Mouse (Mus musculus): ENCODE measurements around the gene Ckap4. TPM values are rescaled to one million over a fixed set of nuclear protein-coding genes. Genes with fewer than 3 reads are reported as not detected.

Ckap4 gene
- polyA plus RNA-seq, 1 experiment from 2014 or later, result 36.0 TPM

DNA sequence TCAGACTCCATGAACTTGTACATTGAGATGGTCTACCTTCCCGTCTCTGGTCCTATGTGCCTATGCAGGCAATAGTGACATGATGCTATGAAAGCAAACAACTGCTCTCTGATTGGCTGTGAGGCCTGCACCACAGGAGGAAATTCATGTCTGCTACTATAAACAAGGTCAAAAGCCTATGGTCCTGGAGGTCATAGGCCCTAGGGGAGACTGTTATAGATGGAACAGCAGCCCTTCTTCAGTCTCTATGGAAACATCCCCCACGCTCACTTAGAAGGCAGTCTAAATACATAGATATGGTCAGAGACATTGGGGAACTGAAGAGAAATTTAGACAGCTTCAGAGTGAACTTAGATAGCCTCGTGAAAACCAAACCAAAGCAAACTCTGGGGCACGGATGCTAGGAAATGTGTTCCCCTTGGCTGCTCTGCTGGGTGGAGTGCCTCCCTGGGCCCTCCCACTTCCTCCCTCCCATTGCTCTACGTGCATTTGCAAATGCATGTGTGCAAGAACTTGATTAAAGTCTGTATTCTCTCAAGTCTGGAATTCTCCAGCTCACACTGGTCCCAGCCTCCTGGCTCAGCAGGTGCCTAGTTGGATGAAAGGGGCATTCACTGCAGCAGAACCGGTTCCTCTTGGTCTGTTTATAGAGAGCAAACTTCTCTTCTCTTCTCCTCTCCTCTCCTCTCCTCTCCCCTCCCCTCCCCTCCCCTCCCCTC lies 20.6 kb upstream of the Ckap4 start:
- peak; percentile 87 for ATAC-seq (ENCODE audit: insufficient read depth, low FRiP score)

DNA sequence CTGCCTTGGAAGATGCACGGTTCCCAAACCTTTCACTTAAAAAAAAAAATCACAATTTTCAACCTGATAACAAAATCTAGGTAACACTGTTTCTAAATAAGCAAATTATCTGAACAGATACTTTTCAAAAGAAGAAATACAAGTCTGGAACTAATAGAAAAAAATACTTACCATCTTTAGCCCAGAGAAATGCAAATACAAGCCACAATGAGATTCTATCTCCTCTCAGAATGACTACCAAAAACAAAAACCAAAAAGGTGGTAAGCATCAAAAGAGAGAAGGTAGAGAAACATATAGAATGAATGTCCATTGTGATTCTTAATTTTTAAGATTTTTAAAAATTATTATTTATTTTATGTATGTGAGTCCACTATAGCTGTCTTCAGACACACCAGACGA lies 18.6 kb upstream of the Ckap4 start:
- Histone ChIP-seq H3K4me3 (replicated peaks; ENCODE audit: low read length) (no peak overlapping the region), H3K27ac (ENCODE audit: low read length) (no peak overlapping the region), H3K4me2 (ENCODE audit: low read depth, low read length) (no peak overlapping the region), H3K36me3 (ENCODE audit: control insufficient read depth, insufficient read depth, low read length) (no peaks in the 10 kb centered on the region), H3K9ac (ENCODE audit: low read length) (no peak overlapping the region), H3K9me3 (replicated peaks; ENCODE audit: control insufficient read depth, low read length) (no peaks in the 10 kb centered on the region), H3K4me1 (ENCODE audit: control insufficient read depth, insufficient read depth, low read length) (no peaks in the 10 kb centered on the region; the same call in 1 of the 2 replicates), H3K27me3 (ENCODE audit: control insufficient read depth, insufficient read depth, low read length) (no peaks in the 10 kb centered on the region)
- no peak for ATAC-seq (ENCODE audit: insufficient read depth, low FRiP score)
- 96% methylated on average over 2 of the region's 2 CpGs for WGBS

More for the DNA sequence above, 20.6 kb upstream of the Ckap4 start:
- WGBS, result 39% methylated on average over 6 of the region's 6 CpGs
- Histone ChIP-seq H3K27me3 (ENCODE audit: control insufficient read depth, insufficient read depth, low read length) (no peaks in the 10 kb centered on the region), H3K27ac (ENCODE audit: low read length) (peak overlapping the region; percentile 57; the same call in 1 of the 2 replicates), H3K4me3 (replicated peaks; ENCODE audit: low read length) (no peak overlapping the region), H3K36me3 (ENCODE audit: control insufficient read depth, insufficient read depth, low read length) (no peaks in the 10 kb centered on the region), H3K4me2 (ENCODE audit: low read depth, low read length) (no peak overlapping the region), H3K9me3 (replicated peaks; ENCODE audit: control insufficient read depth, low read length) (no peaks in the 10 kb centered on the region), H3K9ac (ENCODE audit: low read length) (no peak overlapping the region), H3K4me1 (ENCODE audit: control insufficient read depth, insufficient read depth, low read length) (no peaks in the 10 kb centered on the region; the same call in 1 of the 2 replicates)

DNA sequence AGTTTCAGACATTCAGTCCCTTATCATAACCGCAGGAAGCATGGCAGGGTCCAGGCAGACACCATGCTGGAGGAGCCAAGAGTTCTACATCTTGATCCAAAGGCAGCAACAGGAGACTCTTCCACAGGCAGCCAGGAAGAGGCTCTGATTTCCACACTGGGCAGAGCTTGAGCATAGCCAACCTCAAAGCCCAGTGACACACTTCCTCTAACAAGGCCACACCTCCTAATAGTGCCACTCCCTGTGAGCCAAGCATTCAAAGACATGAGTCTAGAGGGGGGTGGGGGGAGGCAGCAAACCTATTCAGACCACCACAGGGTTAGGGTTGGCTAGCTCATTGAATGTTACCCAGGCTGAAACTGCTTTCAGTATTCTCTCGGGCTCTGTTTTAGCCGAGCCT lies 18.0 kb upstream of the Ckap4 start:
- H3K27me3 ChIP-seq (ENCODE audit: control insufficient read depth, insufficient read depth, low read length), result no peaks in the 10 kb centered on the region
- 92% methylated on average over 3 of the region's 3 CpGs for WGBS

DNA sequence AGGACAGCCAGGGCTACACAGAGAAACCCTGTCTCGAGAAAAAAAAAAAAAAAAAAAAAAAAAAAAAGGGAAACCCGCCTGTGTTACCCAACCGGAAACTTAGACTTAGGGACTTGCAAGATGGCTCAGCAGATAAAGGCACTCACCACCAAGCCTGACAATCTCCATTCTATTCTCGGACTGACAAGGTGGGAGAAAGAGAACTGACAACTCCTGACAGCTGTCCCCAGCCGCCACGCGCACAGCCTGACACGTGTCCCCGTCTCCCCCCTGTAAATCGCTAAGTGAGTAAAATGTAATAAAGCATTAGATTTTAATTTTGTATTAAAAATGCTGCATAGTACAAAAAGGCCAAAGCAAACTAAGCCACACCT lies 16.0 kb upstream of the Ckap4 start:
- no peak overlapping the region for H3K9ac ChIP-seq (ENCODE audit: low read length)
- ATAC-seq (ENCODE audit: insufficient read depth, low FRiP score), result no peak
- H3K36me3 ChIP-seq (ENCODE audit: control insufficient read depth, insufficient read depth, low read length), result no peaks in the 10 kb centered on the region
- WGBS, result 77% methylated on average over 10 of the region's 10 CpGs
- no peaks in the 10 kb centered on the region for H3K27me3 ChIP-seq (ENCODE audit: control insufficient read depth, insufficient read depth, low read length)
- H3K4me2 ChIP-seq (ENCODE audit: low read depth, low read length), result no peak overlapping the region
- no peaks in the 10 kb centered on the region for H3K9me3 ChIP-seq (replicated peaks; ENCODE audit: control insufficient read depth, low read length)
- H3K4me3 ChIP-seq (replicated peaks; ENCODE audit: low read length), result no peak overlapping the region
- peaks cover under 1% of the 10 kb centered on the region; the same call in 1 of the 2 replicates for H3K4me1 ChIP-seq (ENCODE audit: control insufficient read depth, insufficient read depth, low read length)
- H3K27ac ChIP-seq (ENCODE audit: low read length), result no peak overlapping the region

More for the DNA sequence above, 18.0 kb upstream of the Ckap4 start:
- no peaks in the 10 kb centered on the region; the same call in 1 of the 2 replicates for H3K4me1 ChIP-seq (ENCODE audit: control insufficient read depth, insufficient read depth, low read length)
- H3K4me2 ChIP-seq (ENCODE audit: low read depth, low read length), result no peak overlapping the region
- no peak for ATAC-seq (ENCODE audit: insufficient read depth, low FRiP score)
- H3K9ac ChIP-seq (ENCODE audit: low read length), result no peak overlapping the region
- H3K9me3 ChIP-seq (replicated peaks; ENCODE audit: control insufficient read depth, low read length), result no peaks in the 10 kb centered on the region
- H3K36me3 ChIP-seq (ENCODE audit: control insufficient read depth, insufficient read depth, low read length), result no peaks in the 10 kb centered on the region
- H3K4me3 ChIP-seq (replicated peaks; ENCODE audit: low read length), result no peak overlapping the region
- no peak overlapping the region for H3K27ac ChIP-seq (ENCODE audit: low read length)

DNA sequence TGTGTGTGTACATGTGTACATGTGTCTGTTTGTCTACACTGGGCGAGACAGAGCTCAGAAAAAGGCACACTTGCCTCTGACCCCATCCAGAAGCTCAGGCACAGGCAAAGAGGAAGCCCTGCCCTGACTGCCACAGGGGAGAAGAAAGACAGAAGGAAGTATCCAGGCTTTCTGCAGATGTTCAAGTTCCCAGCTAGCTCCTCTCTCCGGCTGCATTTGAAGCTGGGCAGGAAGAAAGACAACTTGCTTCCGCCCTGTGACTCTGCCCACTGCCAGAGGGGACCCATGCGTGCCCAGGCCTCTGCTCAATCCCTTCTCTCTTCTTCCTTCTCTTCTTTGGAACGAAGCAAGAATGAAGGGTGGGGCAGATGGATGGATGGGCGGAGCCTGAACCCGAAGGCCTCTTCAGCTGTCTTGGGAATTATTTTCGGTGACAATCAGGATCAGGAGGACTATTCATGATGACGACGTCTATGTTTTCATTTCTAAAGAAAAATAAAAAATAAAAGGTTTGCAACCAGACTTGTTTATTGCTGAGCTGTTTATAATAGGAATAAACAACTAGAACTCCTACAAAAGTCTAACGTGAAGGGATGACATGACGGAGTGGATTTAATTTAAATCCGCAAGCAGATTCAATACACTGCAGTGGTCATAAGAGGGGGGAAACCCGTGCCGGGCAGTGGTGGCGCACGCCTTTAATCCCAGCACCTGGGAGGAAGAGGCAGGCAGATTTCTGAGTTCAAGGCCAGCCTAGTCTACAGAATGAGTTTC lies 15.5 kb upstream of the Ckap4 start:
- Histone ChIP-seq H3K36me3 (ENCODE audit: control insufficient read depth, insufficient read depth, low read length) (no peaks in the 10 kb centered on the region), H3K27ac (ENCODE audit: low read length) (peak overlapping the region; percentile 74), H3K9me3 (replicated peaks; ENCODE audit: control insufficient read depth, low read length) (no peaks in the 10 kb centered on the region), H3K4me2 (ENCODE audit: low read depth, low read length) (no peak overlapping the region), H3K27me3 (ENCODE audit: control insufficient read depth, insufficient read depth, low read length) (no peaks in the 10 kb centered on the region), H3K4me1 (ENCODE audit: control insufficient read depth, insufficient read depth, low read length) (peaks cover 7% of the 10 kb centered on the region; the same call in 1 of the 2 replicates), H3K9ac (ENCODE audit: low read length) (no peak overlapping the region), H3K4me3 (replicated peaks; ENCODE audit: low read length) (no peak overlapping the region)
- WGBS, result 67% methylated on average over 17 of the region's 17 CpGs
- ATAC-seq (ENCODE audit: insufficient read depth, low FRiP score), result no peak

DNA sequence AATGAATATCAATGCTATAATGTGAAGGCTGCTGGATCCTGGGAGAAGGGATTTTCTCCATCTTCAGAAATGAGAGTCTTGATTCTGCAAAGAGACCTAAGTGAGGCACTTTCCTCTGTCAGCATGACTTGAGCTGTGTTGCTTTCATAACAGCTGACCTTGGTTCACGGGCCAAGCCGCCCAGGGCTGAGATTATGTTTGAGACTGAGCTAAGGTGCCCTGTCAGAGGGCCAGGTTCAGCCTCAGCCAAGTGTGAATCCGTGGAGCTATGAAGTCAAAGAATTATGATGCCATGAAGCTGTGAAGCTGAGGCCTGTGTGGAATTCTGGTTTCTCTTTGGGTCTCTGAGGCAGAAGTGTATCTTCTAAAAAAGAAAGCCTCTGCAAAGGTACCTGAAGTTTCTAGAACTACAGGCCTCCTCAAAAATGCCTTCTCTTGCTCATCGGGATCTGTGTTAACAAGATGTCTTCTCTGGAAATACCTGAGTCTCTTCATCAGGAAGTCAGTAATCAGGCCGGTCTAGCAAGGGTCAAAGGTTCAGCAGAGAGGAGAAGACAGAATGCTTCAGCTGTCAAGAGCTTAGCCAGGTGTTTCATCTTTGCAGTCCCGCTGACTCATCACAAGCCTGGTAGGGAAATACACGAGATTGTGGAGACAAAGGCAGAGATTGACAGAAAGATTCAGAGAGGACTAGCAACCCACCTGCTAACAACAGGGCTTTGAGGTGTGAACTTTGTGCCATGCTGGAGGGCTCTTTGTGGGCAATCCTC lies 11.2 kb upstream of the Ckap4 start:
- Histone ChIP-seq H3K27ac (ENCODE audit: low read length) (peak overlapping the region; percentile 77), H3K9me3 (replicated peaks; ENCODE audit: control insufficient read depth, low read length) (no peaks in the 10 kb centered on the region), H3K27me3 (ENCODE audit: control insufficient read depth, insufficient read depth, low read length) (no peaks in the 10 kb centered on the region), H3K4me2 (ENCODE audit: low read depth, low read length) (no peak overlapping the region), H3K9ac (ENCODE audit: low read length) (no peak overlapping the region), H3K4me1 (ENCODE audit: control insufficient read depth, insufficient read depth, low read length) (0 out of 2 replicates have a peak, but pooled peaks cover 12% of the 10 kb centered on the region), H3K36me3 (ENCODE audit: control insufficient read depth, insufficient read depth, low read length) (no peaks in the 10 kb centered on the region), H3K4me3 (replicated peaks; ENCODE audit: low read length) (no peak overlapping the region)
- no peak for ATAC-seq (ENCODE audit: insufficient read depth, low FRiP score)
- 34% methylated on average over 7 of the region's 7 CpGs for WGBS

DNA sequence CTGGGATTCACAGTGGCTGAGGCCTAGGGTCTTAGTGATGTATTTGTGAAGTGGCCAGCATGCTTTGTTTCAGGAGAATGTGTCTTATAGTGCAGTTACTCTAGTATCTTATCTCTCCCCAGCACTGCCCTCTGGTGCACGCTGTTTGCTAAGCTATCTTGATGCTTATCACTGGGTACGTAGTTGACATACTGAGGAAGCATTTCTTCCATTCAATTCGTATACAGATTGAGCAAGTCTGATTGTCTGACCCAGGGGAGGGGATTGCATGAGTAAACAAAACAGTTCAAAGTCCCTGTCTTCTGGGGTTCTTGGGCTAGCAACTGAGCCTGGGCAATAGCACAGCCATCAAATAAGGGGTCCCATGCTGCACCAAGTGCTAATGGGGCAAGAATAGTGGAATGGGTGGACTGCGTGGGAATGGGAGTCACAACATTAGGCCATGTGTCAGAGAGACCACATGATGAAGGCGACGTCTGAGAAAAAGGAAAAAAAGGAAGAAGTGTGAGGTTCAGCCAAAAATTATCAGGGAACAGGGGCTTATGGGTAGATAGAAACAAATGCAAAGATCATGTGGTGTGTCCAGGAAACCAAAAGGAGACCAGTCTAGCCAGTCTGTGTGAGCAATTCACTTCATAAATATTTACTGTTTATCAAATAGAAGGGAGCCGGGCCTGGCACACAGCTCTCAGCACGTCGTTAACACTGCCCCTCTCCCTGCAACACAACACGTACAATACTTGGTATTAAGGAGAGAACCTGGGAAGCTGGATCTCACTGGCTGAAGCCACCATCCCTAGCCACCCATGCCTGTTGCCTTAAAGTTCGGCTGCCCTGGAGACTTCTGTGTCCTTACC lies 9.2 kb upstream of the Ckap4 start:
- H3K4me3 ChIP-seq (replicated peaks; ENCODE audit: low read length), result no peak overlapping the region
- H3K27me3 ChIP-seq (ENCODE audit: control insufficient read depth, insufficient read depth, low read length), result no peaks in the 10 kb centered on the region
- H3K36me3 ChIP-seq (ENCODE audit: control insufficient read depth, insufficient read depth, low read length), result no peaks in the 10 kb centered on the region
- ATAC-seq (ENCODE audit: insufficient read depth, low FRiP score), result peak; percentile 17; the same call in 1 of the 2 replicates
- no peak overlapping the region for H3K9ac ChIP-seq (ENCODE audit: low read length)
- H3K4me1 ChIP-seq (ENCODE audit: control insufficient read depth, insufficient read depth, low read length), result 0 out of 2 replicates have a peak, but pooled peaks cover 12% of the 10 kb centered on the region
- no peaks in the 10 kb centered on the region for H3K9me3 ChIP-seq (replicated peaks; ENCODE audit: control insufficient read depth, low read length)
- H3K4me2 ChIP-seq (ENCODE audit: low read depth, low read length), result no peak overlapping the region
- WGBS, result 46% methylated on average over 11 of the region's 11 CpGs
- peak overlapping the region; percentile 29 for H3K27ac ChIP-seq (ENCODE audit: low read length)

DNA sequence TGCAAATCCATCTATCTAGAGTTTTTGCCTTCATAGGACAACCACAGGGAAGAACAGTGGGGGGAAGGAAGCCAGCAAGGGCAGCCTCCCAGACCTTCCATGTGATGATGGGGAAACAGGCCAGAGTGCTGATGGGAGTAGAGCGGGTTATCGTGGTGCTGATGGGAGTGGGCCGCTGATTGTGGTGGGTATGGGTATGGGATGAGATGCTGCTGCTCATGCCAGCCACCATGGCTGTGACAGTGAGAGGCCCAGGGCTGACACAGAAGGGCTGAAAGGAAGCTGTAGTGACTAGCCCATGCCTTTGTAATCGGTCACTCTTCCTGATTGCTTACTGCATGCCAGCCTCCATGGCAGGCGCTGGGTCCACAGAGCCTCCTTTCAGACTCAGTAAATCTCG lies 5.8 kb upstream of the Ckap4 start:
- Histone ChIP-seq H3K27ac (ENCODE audit: low read length) (no peak overlapping the region), H3K36me3 (ENCODE audit: control insufficient read depth, insufficient read depth, low read length) (no peaks in the 10 kb centered on the region), H3K9me3 (replicated peaks; ENCODE audit: control insufficient read depth, low read length) (no peaks in the 10 kb centered on the region), H3K9ac (ENCODE audit: low read length) (no peak overlapping the region), H3K27me3 (ENCODE audit: control insufficient read depth, insufficient read depth, low read length) (no peaks in the 10 kb centered on the region), H3K4me1 (ENCODE audit: control insufficient read depth, insufficient read depth, low read length) (peaks cover 14% of the 10 kb centered on the region; the same call in 1 of the 2 replicates), H3K4me2 (ENCODE audit: low read depth, low read length) (no peak overlapping the region), H3K4me3 (replicated peaks; ENCODE audit: low read length) (no peak overlapping the region)
- ATAC-seq (ENCODE audit: insufficient read depth, low FRiP score), result no peak
- 88% methylated on average over 6 of the region's 6 CpGs for WGBS

Data from stomach, embryonic 16.5 days (tissue).